Mouse (Mus musculus): ENCODE results near the gene Nrg4. TPM values are rescaled to one million over a fixed set of nuclear protein-coding genes. Genes with fewer than 3 reads are reported as not detected.

Gene Nrg4
- polyA plus RNA-seq, 1 experiment from 2014 or later, result 0.86 TPM

- Histone ChIP-seq H3K9ac (ENCODE audit: low read length) (no peak overlapping the region), H3K36me3 (ENCODE audit: control insufficient read depth, insufficient read depth, low read length) (no peaks in the 10 kb centered on the region), H3K4me1 (ENCODE audit: control insufficient read depth, insufficient read depth, low read length) (no peaks in the 10 kb centered on the region), H3K27me3 (ENCODE audit: control insufficient read depth, insufficient read depth, low read length) (no peaks in the 10 kb centered on the region), H3K27ac (ENCODE audit: low read depth, low read length) (no peak overlapping the region), H3K9me3 (ENCODE audit: control insufficient read depth, low read length) (no peaks in the 10 kb centered on the region), H3K4me3 (ENCODE audit: low read depth, low read length) (no peak overlapping the region), H3K4me2 (no peak overlapping the region)
- ATAC-seq (ENCODE audit: low FRiP score) (no peak), DNase-seq (ENCODE audit: low spot score, missing footprints) (no peak)
- 100% methylated on average over 1 of the region's 1 CpGs for WGBS
Observed at GRCm38 (mm10) chr9:55198260-55198659, 128.4 kb downstream of the Nrg4 start.

GRCm38 (mm10) chr9:55195876-55196275 is 130.8 kb downstream of the Nrg4 start:
- Histone ChIP-seq H3K27ac (ENCODE audit: low read depth, low read length) (no peak overlapping the region), H3K4me2 (no peak overlapping the region), H3K4me1 (ENCODE audit: control insufficient read depth, insufficient read depth, low read length) (no peaks in the 10 kb centered on the region), H3K4me3 (ENCODE audit: low read depth, low read length) (no peak overlapping the region), H3K36me3 (ENCODE audit: control insufficient read depth, insufficient read depth, low read length) (no peaks in the 10 kb centered on the region; the same call in 1 of the 2 replicates), H3K27me3 (ENCODE audit: control insufficient read depth, insufficient read depth, low read length) (no peaks in the 10 kb centered on the region), H3K9me3 (ENCODE audit: control insufficient read depth, low read length) (no peaks in the 10 kb centered on the region), H3K9ac (ENCODE audit: low read length) (no peak overlapping the region)
- no peak for ATAC-seq (ENCODE audit: low FRiP score)
- DNase-seq (ENCODE audit: low spot score, missing footprints), result no peak
- WGBS, result 93% methylated on average over 3 of the region's 3 CpGs

- H3K9ac ChIP-seq (ENCODE audit: low read length), result no peak overlapping the region
- no peak overlapping the region for H3K4me2 ChIP-seq
- ATAC-seq (ENCODE audit: low FRiP score) (no peak), DNase-seq (ENCODE audit: low spot score, missing footprints) (no peak)
- no peak overlapping the region for H3K27ac ChIP-seq (ENCODE audit: low read depth, low read length)
- WGBS, result 85% methylated on average over 2 of the region's 2 CpGs
- H3K4me1 ChIP-seq (ENCODE audit: control insufficient read depth, insufficient read depth, low read length), result no peaks in the 10 kb centered on the region
- H3K4me3 ChIP-seq (ENCODE audit: low read depth, low read length), result no peak overlapping the region
- no peaks in the 10 kb centered on the region; the same call in 1 of the 2 replicates for H3K36me3 ChIP-seq (ENCODE audit: control insufficient read depth, insufficient read depth, low read length)
- no peaks in the 10 kb centered on the region for H3K27me3 ChIP-seq (ENCODE audit: control insufficient read depth, insufficient read depth, low read length)
- H3K9me3 ChIP-seq (ENCODE audit: control insufficient read depth, low read length), result no peaks in the 10 kb centered on the region
Observed at GRCm38 (mm10) chr9:55174235-55174634, 152.4 kb downstream of the Nrg4 start.

- no peak overlapping the region for H3K27ac ChIP-seq (ENCODE audit: low read depth, low read length)
- no peak overlapping the region for H3K4me3 ChIP-seq (ENCODE audit: low read depth, low read length)
- ATAC-seq (ENCODE audit: low FRiP score) (no peak), DNase-seq (ENCODE audit: low spot score, missing footprints) (no peak)
- H3K9me3 ChIP-seq (ENCODE audit: control insufficient read depth, low read length), result no peaks in the 10 kb centered on the region
- no peaks in the 10 kb centered on the region for H3K4me1 ChIP-seq (ENCODE audit: control insufficient read depth, insufficient read depth, low read length)
- H3K9ac ChIP-seq (ENCODE audit: low read length), result no peak overlapping the region
- no peaks in the 10 kb centered on the region; the same call in 1 of the 2 replicates for H3K36me3 ChIP-seq (ENCODE audit: control insufficient read depth, insufficient read depth, low read length)
- no peak overlapping the region for H3K4me2 ChIP-seq
- 89% methylated on average over 1 of the region's 1 CpGs for WGBS
- H3K27me3 ChIP-seq (ENCODE audit: control insufficient read depth, insufficient read depth, low read length), result no peaks in the 10 kb centered on the region
Observed at GRCm38 (mm10) chr9:55172195-55172685, 154.4 kb downstream of the Nrg4 start.

GRCm38 (mm10) chr9:55170655-55171412 is 155.8 kb downstream of the Nrg4 start:
- DNase-seq (ENCODE audit: low spot score, missing footprints), result peak; percentile 47
- Histone ChIP-seq H3K27ac (ENCODE audit: low read depth, low read length) (no peak overlapping the region), H3K9ac (ENCODE audit: low read length) (no peak overlapping the region), H3K4me1 (ENCODE audit: control insufficient read depth, insufficient read depth, low read length) (no peaks in the 10 kb centered on the region), H3K4me3 (ENCODE audit: low read depth, low read length) (no peak overlapping the region), H3K27me3 (ENCODE audit: control insufficient read depth, insufficient read depth, low read length) (no peaks in the 10 kb centered on the region), H3K9me3 (ENCODE audit: control insufficient read depth, low read length) (no peaks in the 10 kb centered on the region), H3K36me3 (ENCODE audit: control insufficient read depth, insufficient read depth, low read length) (no peaks in the 10 kb centered on the region; the same call in 1 of the 2 replicates), H3K4me2 (no peak overlapping the region)
- 86% methylated on average over 7 of the region's 7 CpGs for WGBS
- no peak for ATAC-seq (ENCODE audit: low FRiP score)

Other genes with a start within 250 kb of the Nrg4 start
- gene Ube2q2, start 178.0 kb downstream of the Nrg4 start, polyA plus RNA-seq (2014; fragmentation: Nextera tagmentation; extraction: Ambion mirVana), result 50.1 and 55.0 TPM in 2 replicates
- 84.6 and 92.5 TPM in 2 replicates for gene Fbxo22, start 117.9 kb downstream of the Nrg4 start, polyA plus RNA-seq (2014; fragmentation: Nextera tagmentation; extraction: Ambion mirVana)
- 0.48 and 0.57 TPM in 2 replicates for gene Tmem266, start 69 bp upstream of the Nrg4 start, polyA plus RNA-seq (2014; fragmentation: Nextera tagmentation; extraction: Ambion mirVana)
- 141 and 149 TPM in 2 replicates for gene Etfa, start 185.4 kb upstream of the Nrg4 start, polyA plus RNA-seq (2014; fragmentation: Nextera tagmentation; extraction: Ambion mirVana)
- 5.2 and 7.1 TPM in 2 replicates for gene Isl2, start 211.8 kb upstream of the Nrg4 start, polyA plus RNA-seq (2014; fragmentation: Nextera tagmentation; extraction: Ambion mirVana)

Measured in midbrain, embryonic 11.5 days (tissue).